Mouse (Mus musculus): Measurements from ENCODE around the gene Shc3.

Shc3 gene

GRCm38 (mm10) chr13:51568501-51568901, 718 bp downstream of the Shc3 start:
- DNase-seq (ENCODE audit: low read depth): no peak

- no peak for DNase-seq (ENCODE audit: low read depth)
These were observed 1.8 kb downstream of the Shc3 start for GRCm38 (mm10) chr13:51567411-51567851.

GRCm38 (mm10) chr13:51567078-51567395, 2.2 kb downstream of the Shc3 start:
- DNase-seq (ENCODE audit: low read depth): no peak

- no peak for DNase-seq (ENCODE audit: low read depth)
These were observed 2.7 kb downstream of the Shc3 start for GRCm38 (mm10) chr13:51566371-51567077.

GRCm38 (mm10) chr13:51564741-51565140, 4.5 kb downstream of the Shc3 start:
- DNase-seq (ENCODE audit: low read depth): no peak

- no peak for DNase-seq (ENCODE audit: low read depth)
These were observed 15.9 kb downstream of the Shc3 start for GRCm38 (mm10) chr13:51553343-51553742.

GRCm38 (mm10) chr13:51552233-51552632, 17.0 kb downstream of the Shc3 start:
- no peak for DNase-seq (ENCODE audit: low read depth)

- no peak for DNase-seq (ENCODE audit: low read depth)
These were observed 17.4 kb downstream of the Shc3 start for GRCm38 (mm10) chr13:51551824-51552223.

GRCm38 (mm10) chr13:51539816-51540215, 29.4 kb downstream of the Shc3 start:
- DNase-seq (ENCODE audit: low read depth): no peak

GRCm38 (mm10) chr13:51535326-51535725, 33.9 kb downstream of the Shc3 start:
- DNase-seq (ENCODE audit: low read depth): no peak

- peak; percentile 17 for DNase-seq (ENCODE audit: low read depth)
These were observed 42.7 kb downstream of the Shc3 start for GRCm38 (mm10) chr13:51526480-51526879.

GRCm38 (mm10) chr13:51524316-51524715, 44.9 kb downstream of the Shc3 start:
- DNase-seq (ENCODE audit: low read depth): no peak

- DNase-seq (ENCODE audit: low read depth): no peak
These were observed 45.9 kb downstream of the Shc3 start for GRCm38 (mm10) chr13:51523311-51523710.

GRCm38 (mm10) chr13:51518880-51519279, 50.3 kb downstream of the Shc3 start:
- DNase-seq (ENCODE audit: low read depth): no peak

GRCm38 (mm10) chr13:51517943-51518342, 51.3 kb downstream of the Shc3 start:
- no peak for DNase-seq (ENCODE audit: low read depth)

GRCm38 (mm10) chr13:51508836-51509235, 60.4 kb downstream of the Shc3 start:
- DNase-seq (ENCODE audit: low read depth): no peak

GRCm38 (mm10) chr13:51505711-51506110, 63.5 kb downstream of the Shc3 start:
- DNase-seq (ENCODE audit: low read depth): no peak

GRCm38 (mm10) chr13:51499769-51500168, 69.5 kb downstream of the Shc3 start:
- DNase-seq (ENCODE audit: low read depth): no peak

GRCm38 (mm10) chr13:51493676-51494075, 75.5 kb downstream of the Shc3 start:
- DNase-seq (ENCODE audit: low read depth): no peak

- no peak for DNase-seq (ENCODE audit: low read depth)
These were observed 77.4 kb downstream of the Shc3 start for GRCm38 (mm10) chr13:51491649-51492435.

GRCm38 (mm10) chr13:51490195-51490594, 79.0 kb downstream of the Shc3 start:
- no peak for DNase-seq (ENCODE audit: low read depth)

- no peak for DNase-seq (ENCODE audit: low read depth)
These were observed 80.3 kb downstream of the Shc3 start for GRCm38 (mm10) chr13:51488945-51489344.

GRCm38 (mm10) chr13:51485291-51485690, 83.9 kb downstream of the Shc3 start:
- DNase-seq (ENCODE audit: low read depth): no peak

GRCm38 (mm10) chr13:51482786-51483185, 86.4 kb downstream of the Shc3 start:
- no peak for DNase-seq (ENCODE audit: low read depth)
